Mouse (Mus musculus): ENCODE data around the gene Rin3. TPM values are rescaled to one million over a fixed set of nuclear protein-coding genes. Genes with fewer than 3 reads are reported as not detected.

Gene Rin3
- polyA plus RNA-seq, 1 experiment = 6.9 TPM

- DNase-seq (ENCODE audit: low read depth) = no peak
Observed at GRCm38 (mm10) chr12:102280867-102281503, 1.9 kb upstream of the Rin3 start.

GRCm38 (mm10) chr12:102282126-102282525 is 722 bp upstream of the Rin3 start:
- no peak for DNase-seq (ENCODE audit: low read depth)

- DNase-seq (ENCODE audit: low read depth) = no peak
Observed at GRCm38 (mm10) chr12:102283483-102284266, 827 bp downstream of the Rin3 start.

GRCm38 (mm10) chr12:102284267-102284610 is 1.4 kb downstream of the Rin3 start:
- no peak for DNase-seq (ENCODE audit: low read depth)

- DNase-seq (ENCODE audit: low read depth) = no peak
Observed at GRCm38 (mm10) chr12:102284618-102285159, 1.8 kb downstream of the Rin3 start.

- no peak for DNase-seq (ENCODE audit: low read depth)
Observed at GRCm38 (mm10) chr12:102285318-102285717, 2.5 kb downstream of the Rin3 start.

GRCm38 (mm10) chr12:102285779-102286178 is 2.9 kb downstream of the Rin3 start:
- DNase-seq (ENCODE audit: low read depth) = no peak

- peak; percentile 50 for DNase-seq (ENCODE audit: low read depth)
Observed at GRCm38 (mm10) chr12:102286681-102287414, 4.0 kb downstream of the Rin3 start.

- DNase-seq (ENCODE audit: low read depth) = no peak
Observed at GRCm38 (mm10) chr12:102287904-102288602, 5.2 kb downstream of the Rin3 start.

- no peak for DNase-seq (ENCODE audit: low read depth)
Observed at GRCm38 (mm10) chr12:102288846-102289245, 6.0 kb downstream of the Rin3 start.

- DNase-seq (ENCODE audit: low read depth) = no peak
Observed at GRCm38 (mm10) chr12:102289568-102289967, 6.7 kb downstream of the Rin3 start.

GRCm38 (mm10) chr12:102290662-102291061 is 7.8 kb downstream of the Rin3 start:
- no peak for DNase-seq (ENCODE audit: low read depth)

GRCm38 (mm10) chr12:102291686-102292085 is 8.8 kb downstream of the Rin3 start:
- DNase-seq (ENCODE audit: low read depth) = no peak

- DNase-seq (ENCODE audit: low read depth) = no peak
Observed at GRCm38 (mm10) chr12:102292501-102293215, 9.8 kb downstream of the Rin3 start.

- no peak for DNase-seq (ENCODE audit: low read depth)
Observed at GRCm38 (mm10) chr12:102294634-102295033, 11.8 kb downstream of the Rin3 start.

GRCm38 (mm10) chr12:102295230-102295629 is 12.4 kb downstream of the Rin3 start:
- DNase-seq (ENCODE audit: low read depth) = no peak

- DNase-seq (ENCODE audit: low read depth) = no peak
Observed at GRCm38 (mm10) chr12:102295662-102296061, 12.8 kb downstream of the Rin3 start.

GRCm38 (mm10) chr12:102296361-102296760 is 13.5 kb downstream of the Rin3 start:
- no peak for DNase-seq (ENCODE audit: low read depth)

- DNase-seq (ENCODE audit: low read depth) = no peak
Observed at GRCm38 (mm10) chr12:102296967-102297366, 14.1 kb downstream of the Rin3 start.

- DNase-seq (ENCODE audit: low read depth) = no peak
Observed at GRCm38 (mm10) chr12:102299209-102299608, 16.4 kb downstream of the Rin3 start.

- no peak for DNase-seq (ENCODE audit: low read depth)
Observed at GRCm38 (mm10) chr12:102301585-102301984, 18.7 kb downstream of the Rin3 start.
